Mouse (Mus musculus): ENCODE measurements around the gene Rfpl4b.
"Not testable (repeated sequence)": the region's sequence is repeated elsewhere in the genome, so short reads cannot be mapped to it uniquely, and the experiment has no call there.

DNA sequence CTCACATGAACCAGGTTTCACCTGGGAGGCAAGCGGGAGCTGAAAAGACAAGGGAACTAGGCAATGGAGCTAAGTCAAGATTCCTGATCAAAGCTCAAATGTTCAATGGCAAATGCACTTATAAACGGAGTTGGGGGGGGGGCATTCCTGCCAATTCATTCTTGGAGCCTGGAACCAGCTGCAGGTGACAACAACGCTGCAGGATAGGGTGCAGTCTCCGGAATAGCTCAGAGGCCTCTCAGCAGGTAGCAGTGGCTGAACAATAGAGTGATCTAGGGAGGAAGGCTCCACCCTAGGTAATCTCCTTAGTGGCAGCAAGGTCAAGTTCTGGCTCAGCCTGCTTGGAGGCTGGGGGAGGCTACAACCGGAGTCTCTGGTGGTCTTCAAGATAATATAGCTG lies 28.4 kb upstream of the Rfpl4b start:
- not testable (repeated sequence) for TF ChIP-seq POLR2A (IDR thresholded peaks at IDR 0.05; ENCODE audit: insufficient read length, low read depth); USF1 (IDR thresholded peaks at IDR 0.05; ENCODE audit: low read depth); TCF12 (IDR thresholded peaks at IDR 0.05; ENCODE audit: insufficient read depth, poor library complexity, severe bottlenecking); CEBPB (IDR thresholded peaks at IDR 0.05; ENCODE audit: insufficient read depth, poor library complexity, severe bottlenecking); MAX (IDR thresholded peaks at IDR 0.05; ENCODE audit: low read depth); MYOG (IDR thresholded peaks at IDR 0.05; ENCODE audit: control insufficient read depth in 1 of 3, insufficient read depth in 1 of 3, insufficient read length in 2 of 3, low read depth in 2 of 3); POLR2AphosphoS2 (IDR thresholded peaks at IDR 0.05; ENCODE audit: insufficient read length, low read depth); TCF3 (IDR thresholded peaks at IDR 0.05; ENCODE audit: insufficient read length, low read depth); E2F4 (IDR thresholded peaks at IDR 0.05; ENCODE audit: insufficient read depth); MYOD1 (IDR thresholded peaks at IDR 0.05; ENCODE audit: control insufficient read depth in 1 of 3, insufficient read length in 2 of 3, low read depth in 2 of 3)
